Mouse (Mus musculus) small intestine, adult 2 months (tissue): ENCODE measurements around the gene Glrx5.

Source experiments
- CTCF ChIP-seq: fragments of 200-500 bp; IDR thresholded peaks from 2 replicates; pipeline ENCODE4 v1.5.1; 2012; ENCODE audit warnings: low read depth, mild to moderate bottlenecking, control low read depth, inconsistent platforms, low read length, moderate library complexity, mixed read lengths; ENCODE audit not compliant: insufficient replicate concordance, insufficient read length; ENCODE audit errors: extremely low read depth
- POLR2A ChIP-seq: fragments of 200-500 bp; IDR thresholded peaks from 2 replicates; pipeline ENCODE4 v1.6.1; 2012; ENCODE audit warnings: low read depth, mild to moderate bottlenecking, control low read depth, inconsistent platforms, low read length, moderate library complexity

- TF ChIP-seq CTCF (no peak), POLR2A (no peak)
These were observed 20.2 kb upstream of the Glrx5 start for GRCm38 (mm10) chr12:105012314-105012713.
